In the genomic region with DNA sequence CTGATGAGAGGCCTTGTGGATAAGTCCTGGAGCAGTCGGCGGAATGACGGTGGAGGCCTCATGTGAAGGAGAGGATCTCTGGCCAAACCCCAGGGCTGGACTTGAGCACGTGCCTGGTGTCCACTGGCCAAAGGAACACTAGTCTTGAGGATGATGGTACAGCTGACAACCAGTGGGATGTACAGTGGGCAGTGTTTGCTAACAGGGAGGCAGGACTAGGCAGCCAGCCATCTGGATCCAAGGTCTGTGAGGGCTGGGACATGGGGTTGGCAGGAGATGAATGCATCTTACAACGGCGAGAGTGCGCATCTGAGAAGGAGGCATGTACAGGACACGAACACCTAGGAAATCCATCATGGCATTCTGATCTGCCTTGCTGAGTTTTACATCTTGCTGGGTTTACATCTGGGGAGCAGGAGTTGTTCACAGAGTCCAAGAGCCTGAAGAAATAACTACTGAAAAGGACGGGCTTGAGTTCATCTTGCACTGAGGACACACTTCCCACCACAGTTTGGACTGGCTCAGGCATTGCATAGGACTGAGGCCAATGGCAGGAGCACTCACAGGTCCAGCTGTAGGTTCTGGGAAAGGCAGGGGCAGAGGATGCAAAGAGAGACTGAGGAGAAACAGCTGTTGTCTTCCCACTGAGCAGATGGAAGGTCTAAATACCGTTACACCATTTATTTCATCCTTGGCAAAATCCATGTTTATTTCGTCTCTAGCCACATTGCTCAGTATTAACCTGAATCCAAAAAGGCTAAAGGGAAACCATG, we compare ENCODE assay signal across 12 mouse cellular contexts. TPM values are rescaled to one million over a fixed set of nuclear protein-coding genes. Genes with fewer than 3 reads are reported as not detected.
DNase-seq lines count a peak whose midpoint lies in the region; ATAC-seq lines count a peak whose summit lies in the region.
"Had no signal": no experiment of that assay in that cellular context is flagged by ENCODE, and none has a peak within 500 bp of the region (broad histone marks: within the 10 kb centered on the region; RNA-seq: fewer than 3 reads in every experiment).

No protein-coding gene starts in this region.

- no peaks in the 10 kb centered on the region for H3K27me3 ChIP-seq in intestine, embryonic 14.5 days (replicated peaks; ENCODE audit: control insufficient read depth, insufficient read depth, low read length)
- no peaks in the 10 kb centered on the region for H3K27me3 ChIP-seq in intestine, embryonic 16.5 days (replicated peaks; ENCODE audit: control insufficient read depth, insufficient read depth, low read length)
- no peaks in the 10 kb centered on the region for H3K27me3 ChIP-seq in heart, embryonic 14.5 days (ENCODE audit: control insufficient read depth, insufficient read depth, low read length)
- H3K27me3 ChIP-seq: limb, embryonic 12.5 days had no signal

- 71% methylated on average over 11 of the region's 11 CpGs for WGBS in intestine, embryonic 14.5 days
- WGBS in intestine, embryonic 16.5 days: 70% methylated on average over 11 of the region's 11 CpGs
- 74% methylated on average over 11 of the region's 11 CpGs for WGBS in heart, embryonic 14.5 days

- H3K9ac ChIP-seq in intestine, embryonic 14.5 days (ENCODE audit: low read length): no peak overlapping the region
- H3K9ac ChIP-seq in intestine, embryonic 16.5 days (ENCODE audit: low read depth, low read length): no peak overlapping the region
- H3K9ac ChIP-seq in heart, embryonic 14.5 days (ENCODE audit: low read length): no peak overlapping the region
- H3K9ac ChIP-seq: limb, embryonic 12.5 days had no signal

- no peaks in the 10 kb centered on the region for H3K9me3 ChIP-seq in intestine, embryonic 14.5 days (ENCODE audit: control insufficient read depth, low read length)
- H3K9me3 ChIP-seq in intestine, embryonic 16.5 days (ENCODE audit: control insufficient read depth, low read length): no peaks in the 10 kb centered on the region
- no peaks in the 10 kb centered on the region for H3K9me3 ChIP-seq in heart, embryonic 14.5 days (ENCODE audit: control insufficient read depth, low read length)
- H3K9me3 ChIP-seq: limb, embryonic 12.5 days had no signal

- no peak overlapping the region for H3K4me2 ChIP-seq in intestine, embryonic 14.5 days (ENCODE audit: low read length)
- H3K4me2 ChIP-seq in intestine, embryonic 16.5 days (ENCODE audit: low read depth, low read length): no peak overlapping the region
- no peak overlapping the region for H3K4me2 ChIP-seq in heart, embryonic 14.5 days (ENCODE audit: low read length)
- H3K4me2 ChIP-seq: limb, embryonic 12.5 days had no signal

- no peaks in the 10 kb centered on the region for H3K36me3 ChIP-seq in intestine, embryonic 14.5 days (ENCODE audit: control insufficient read depth, insufficient read depth, low read length)
- no peaks in the 10 kb centered on the region for H3K36me3 ChIP-seq in intestine, embryonic 16.5 days (ENCODE audit: control insufficient read depth, insufficient read depth, low read length)
- no peaks in the 10 kb centered on the region for H3K36me3 ChIP-seq in heart, embryonic 14.5 days (ENCODE audit: control insufficient read depth, insufficient read depth, low read length)
- H3K36me3 ChIP-seq: limb, embryonic 12.5 days had no signal

- ATAC-seq in intestine, embryonic 14.5 days (replicated peaks; ENCODE audit: low FRiP score, low TSS enrichment, low read depth): no peak
- no peak; the same call in 1 of the 2 replicates for ATAC-seq in intestine, embryonic 16.5 days
- no peak; the same call in 1 of the 2 replicates for ATAC-seq in heart, embryonic 14.5 days (ENCODE audit: insufficient number of reproducible peaks, insufficient read depth, low FRiP score, low read depth)
- no peak for ATAC-seq in granulocyte monocyte progenitor cell, adult 5-6 weeks (replicated peaks; ENCODE audit: poor library complexity, severe bottlenecking)
- ATAC-seq: forebrain, embryonic 14.5 days had no signal

- peaks cover 7% of the 10 kb centered on the region; the same call in 1 of the 2 replicates for H3K4me1 ChIP-seq in intestine, embryonic 14.5 days (replicated peaks; ENCODE audit: control insufficient read depth, insufficient read depth, low read length)
- H3K4me1 ChIP-seq in intestine, embryonic 16.5 days (ENCODE audit: control insufficient read depth, insufficient read depth, low read length): no peaks in the 10 kb centered on the region
- H3K4me1 ChIP-seq in heart, embryonic 14.5 days (ENCODE audit: control insufficient read depth in 2 of 2, insufficient read depth in 2 of 2, low read length in 2 of 2): peaks cover 45 to 82% of the 10 kb centered on the region in 2 experiments

- H3K27ac ChIP-seq in intestine, embryonic 14.5 days (ENCODE audit: low read depth): peak overlapping the region; percentile 10
- no peak overlapping the region for H3K27ac ChIP-seq in intestine, embryonic 16.5 days (ENCODE audit: low read length)
- H3K27ac ChIP-seq in heart, embryonic 14.5 days (replicated peaks in 1 of 2; ENCODE audit: control insufficient read depth in 1 of 2, insufficient read depth in 1 of 2, low read depth in 2 of 2, low read length in 2 of 2): peak overlapping the region; percentile 12 to 71; a peak in 3 of 4 replicates
- H3K27ac ChIP-seq: limb, embryonic 12.5 days had no signal

- DNase-seq in adrenal gland, adult 2 months: peak; percentile 84
- DNase-seq in adrenal gland, adult 18-20 months (ENCODE audit: low spot score in 2 of 2): no peak
- DNase-seq in intestine, embryonic 14.5 days (ENCODE audit: low spot score): no peak
- peak; percentile 38 for DNase-seq in lung, postnatal 36 days
- no peak for DNase-seq in layer of hippocampus, postnatal 10 days (ENCODE audit: low spot score in 2 of 2)
- DNase-seq: kidney, adult 18-20 months; layer of hippocampus, adult 9-11 months had no signal

- no peak overlapping the region for H3K4me3 ChIP-seq in intestine, embryonic 14.5 days (ENCODE audit: low read depth, low read length)
- no peak overlapping the region for H3K4me3 ChIP-seq in intestine, embryonic 16.5 days (ENCODE audit: low read length)
- H3K4me3 ChIP-seq in heart, embryonic 14.5 days (ENCODE audit: control insufficient read depth in 1 of 2, insufficient read depth in 1 of 2, low read depth in 1 of 2, low read length in 2 of 2): no peak overlapping the region
- H3K4me3 ChIP-seq: limb, embryonic 12.5 days had no signal

RNA-seq across cellular contexts. Expression of gene Pakap, which starts 32.9 kb away (rescaled TPM):
- 10 to 100 TPM; 34.9 to 68.3 TPM for total RNA-seq in adrenal gland, adult 2 months (2021)
- 6.0 and 8.9 TPM in 2 replicates for polyA plus RNA-seq in adrenal gland, adult 2 months (2012; rRNA removed)
- total RNA-seq in adrenal gland, adult 18-20 months (2021): 10 to 100 TPM; 34.5 to 69.8 TPM
- 28.4 and 32.6 TPM in 2 replicates for polyA plus RNA-seq in intestine, embryonic 14.5 days (2014; fragmentation: Nextera tagmentation; extraction: Ambion mirVana)
- 21.2 and 22.0 TPM in 2 replicates for polyA plus RNA-seq in intestine, embryonic 16.5 days (2015; fragmentation: Nextera tagmentation; extraction: Ambion mirVana)
- polyA plus RNA-seq in heart, embryonic 14.5 days (2014; fragmentation: Nextera tagmentation; extraction: Ambion mirVana): 59.6 and 66.0 TPM in 2 replicates
- total RNA-seq in layer of hippocampus, postnatal 10 days (2021): 10 to 100 TPM; 20.9 to 25.3 TPM
- not detected in 2 replicates for total RNA-seq in granulocyte monocyte progenitor cell, adult 5-6 weeks (2014; fragmentation: Nextera tagmentation)
- 0.10 TPM in 1 of 2 replicates, not detected in the other for total RNA-seq in granulocyte monocyte progenitor cell, adult 5-6 weeks (2017)

Comparison
In these comparisons a context has a peak if more than half of its experiments do, and no peak if none do; other contexts are left out.
1. DNase-seq: peak in adrenal gland, adult 2 months (single experiment) and lung, postnatal 36 days (single experiment); none in adrenal gland, adult 18-20 months (0 of 2), intestine, embryonic 14.5 days (single experiment) and layer of hippocampus, postnatal 10 days (0 of 2).
2. RNA of gene Pakap, which starts 32.9 kb away (total RNA-seq): 34.5 to 69.8 TPM in adrenal gland, adult 18-20 months, 34.9 to 68.3 TPM in adrenal gland, adult 2 months and 20.9 to 25.3 TPM in layer of hippocampus, postnatal 10 days; 0.10 TPM in granulocyte monocyte progenitor cell, adult 5-6 weeks; every median in the first group is over 10 times any median in the second.